Mouse (Mus musculus): ENCODE measurements around the gene Sh3glb1.

- TF ChIP-seq GATA1 (IDR thresholded peaks at IDR 0.05; ENCODE audit: borderline replicate concordance, low read length) (no peak), CTCF (IDR thresholded peaks at IDR 0.05; ENCODE audit: low read depth, low read length) (no peak), TAL1 (conservative IDR thresholded peaks at IDR 0.05; ENCODE audit: low read depth, low read length) (peak; percentile 71), GATA2 (IDR thresholded peaks at IDR 0.05; ENCODE audit: borderline replicate concordance, low read depth, low read length) (no peak)
These were observed 40.6 kb upstream of the Sh3glb1 start, which contains the start of gene Clca3a1 for GRCm38 (mm10) chr3:144760592-144761309.
